Mouse (Mus musculus) stomach, postnatal 0 days (tissue): ENCODE results near the gene Thbs4.

Source experiments
- CTCF ChIP-seq: IDR thresholded peaks from 2 replicates; pipeline ENCODE4 v1.5.1; 2016; ENCODE audit warnings: antibody characterized with exemption, low read depth, mild to moderate bottlenecking, moderate library complexity
- EP300 ChIP-seq: optimal IDR thresholded peaks from 2 replicates; pipeline ENCODE3; 2016; ENCODE audit warnings: antibody characterized with exemption

GRCm38 (mm10) chr13:92712619-92713018, 82.0 kb downstream of the Thbs4 start:
- no peak for TF ChIP-seq CTCF
- TF ChIP-seq EP300: no peak
